Mouse (Mus musculus): ENCODE results near the gene Mtch2.

The Mtch2 gene

GRCm38 (mm10) chr2:90910861-90911260 lies 63.9 kb downstream of the Mtch2 start:
- Histone ChIP-seq H3K36me3 (ENCODE audit: control insufficient read depth, insufficient read depth, low read length, poor library complexity, severe bottlenecking) (peaks cover 6% of the 10 kb centered on the region; the same call in 1 of the 2 replicates), H3K27me3 (ENCODE audit: control insufficient read depth, insufficient read depth, low read length, poor library complexity, severe bottlenecking) (no peaks in the 10 kb centered on the region; the same call in 1 of the 2 replicates)
- no peak for DNase-seq (ENCODE audit: low read depth, low spot score)

DNA sequence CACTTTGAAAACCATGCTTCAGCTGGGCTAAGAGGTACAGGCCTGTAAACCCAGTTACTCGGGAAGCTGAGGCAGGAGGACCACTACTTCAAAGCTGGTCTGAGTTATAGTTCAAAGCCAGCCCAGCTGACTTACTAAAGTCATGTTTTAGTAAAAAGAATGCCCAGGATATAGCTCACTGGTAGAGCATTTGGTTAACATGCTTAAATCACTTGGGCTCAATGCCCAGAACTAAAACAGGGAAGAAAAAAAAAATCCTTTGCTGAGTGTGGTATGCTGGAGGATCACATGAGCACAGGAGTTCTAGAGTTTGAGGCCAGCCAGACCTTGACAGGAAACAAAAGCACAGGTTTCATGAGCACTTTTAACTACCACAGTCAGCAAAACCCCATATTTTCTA lies 64.7 kb downstream of the Mtch2 start:
- DNase-seq (ENCODE audit: low read depth, low spot score) = no peak
- peaks cover 6% of the 10 kb centered on the region; the same call in 1 of the 2 replicates for H3K36me3 ChIP-seq (ENCODE audit: control insufficient read depth, insufficient read depth, low read length, poor library complexity, severe bottlenecking)
- no peaks in the 10 kb centered on the region; the same call in 1 of the 2 replicates for H3K27me3 ChIP-seq (ENCODE audit: control insufficient read depth, insufficient read depth, low read length, poor library complexity, severe bottlenecking)

DNA sequence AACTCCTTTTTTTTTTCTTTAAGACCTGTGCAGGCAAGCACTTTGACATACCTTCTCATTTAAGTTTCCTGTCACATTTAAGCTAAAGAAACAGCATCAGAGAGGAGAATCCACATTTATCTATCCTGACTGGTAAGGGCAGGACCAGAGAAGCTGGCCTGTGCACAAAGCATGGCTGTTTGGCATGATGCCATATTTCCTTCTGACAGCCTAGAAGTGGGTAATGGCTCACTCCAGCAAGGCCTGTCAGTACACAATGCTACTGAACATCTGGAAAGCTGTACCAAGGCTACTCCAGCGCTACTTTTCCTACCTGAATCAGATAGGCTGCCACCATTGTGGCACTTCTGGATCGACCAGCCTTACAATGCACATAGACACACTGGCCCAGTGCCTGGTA lies 66.7 kb downstream of the Mtch2 start:
- Histone ChIP-seq H3K36me3 (ENCODE audit: control insufficient read depth, insufficient read depth, low read length, poor library complexity, severe bottlenecking) (peaks cover 6% of the 10 kb centered on the region; the same call in 1 of the 2 replicates), H3K27me3 (ENCODE audit: control insufficient read depth, insufficient read depth, low read length, poor library complexity, severe bottlenecking) (no peaks in the 10 kb centered on the region; the same call in 1 of the 2 replicates)
- no peak for DNase-seq (ENCODE audit: low read depth, low spot score)

DNA sequence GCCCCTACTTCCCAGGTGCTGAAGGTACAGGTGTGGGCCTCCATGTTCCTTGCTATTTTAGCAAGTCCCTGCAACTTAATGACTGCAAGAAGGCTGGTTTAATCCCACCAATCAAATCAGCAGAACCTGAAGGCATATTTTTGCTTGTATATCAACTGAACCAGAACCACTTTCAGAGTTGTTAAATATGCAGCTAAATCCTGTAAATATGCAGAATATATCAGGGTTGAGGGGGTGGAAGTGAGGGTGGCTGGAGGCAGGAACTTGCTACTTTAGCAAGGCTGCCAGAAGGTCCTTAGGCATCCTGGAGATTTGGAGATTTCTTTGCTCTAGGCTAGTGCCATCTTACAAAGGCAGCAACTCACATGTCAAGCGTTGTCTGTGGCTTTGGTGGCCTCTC lies 68.6 kb downstream of the Mtch2 start:
- Histone ChIP-seq H3K27me3 (ENCODE audit: control insufficient read depth, insufficient read depth, low read length, poor library complexity, severe bottlenecking) (no peaks in the 10 kb centered on the region; the same call in 1 of the 2 replicates), H3K36me3 (ENCODE audit: control insufficient read depth, insufficient read depth, low read length, poor library complexity, severe bottlenecking) (peaks cover 6% of the 10 kb centered on the region; the same call in 1 of the 2 replicates)
- DNase-seq (ENCODE audit: low read depth, low spot score) = no peak
